Mouse (Mus musculus): ENCODE results near the gene Satb1. TPM values are rescaled to one million over a fixed set of nuclear protein-coding genes. Genes with fewer than 3 reads are reported as not detected.

Satb1 gene
- polyA plus RNA-seq (2015; fragmentation: Nextera tagmentation; extraction: Ambion mirVana), result 43.2 and 50.9 TPM in 2 replicates

DNA sequence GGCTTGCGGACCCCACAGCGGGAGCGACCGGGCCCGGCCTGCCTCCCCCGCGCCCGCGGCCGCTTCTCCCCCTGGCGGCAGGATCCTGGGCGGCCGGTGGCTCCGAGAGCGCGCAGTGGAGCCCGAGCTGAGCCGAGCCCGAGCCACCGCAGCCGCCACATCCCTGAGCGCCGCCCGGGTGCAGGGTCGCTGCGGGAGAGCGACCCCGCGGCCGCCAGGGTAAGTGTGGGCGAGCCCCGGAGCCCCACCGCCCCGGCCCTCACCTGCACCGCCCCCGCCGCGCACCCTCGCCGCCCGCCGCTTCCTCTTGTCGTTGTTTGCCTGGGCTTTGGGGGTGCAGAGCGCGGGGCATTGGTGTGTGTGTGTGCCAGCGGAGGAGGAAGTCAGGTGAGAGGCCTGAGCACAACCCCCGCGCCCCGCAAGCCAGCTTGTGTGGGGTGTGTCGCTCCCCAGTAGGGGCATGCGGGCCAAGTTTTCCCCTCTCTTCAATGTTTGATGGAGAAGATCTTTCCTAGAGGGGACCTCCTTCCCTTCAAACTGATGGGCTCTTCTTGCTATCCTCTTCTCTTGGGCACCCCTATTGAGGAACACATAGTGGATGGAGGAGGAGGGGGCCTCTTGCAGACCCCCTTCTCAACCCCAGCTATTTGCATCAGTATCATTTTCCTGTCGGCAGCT, at the start of gene Satb1:
Satb1 (minus strand) TSS at position 391 of the 678 bp plus-strand sequence.
- H3K4me2 ChIP-seq (ENCODE audit: low read length), result peak within 1 kb of the TSS; percentile 77
- peak within 1 kb of the TSS; percentile 84 for H3K9ac ChIP-seq (replicated peaks; ENCODE audit: low read depth, low read length)
- H3K4me1 ChIP-seq (replicated peaks; ENCODE audit: control insufficient read depth, insufficient read depth, low read length), result peaks cover 16% of the 10 kb centered on the region
- WGBS, result 0% methylated on average over 35 of the region's 52 CpGs
- H3K9me3 ChIP-seq (ENCODE audit: control insufficient read depth, low read length), result no peaks in the 10 kb centered on the region
- H3K27ac ChIP-seq (ENCODE audit: low read length), result peak within 1 kb of the TSS; percentile 28
- peak within 1 kb of the TSS; percentile 80 for H3K4me3 ChIP-seq (replicated peaks; ENCODE audit: low read length)
- H3K27me3 ChIP-seq (replicated peaks; ENCODE audit: control insufficient read depth, insufficient read depth, low read length), result peaks cover 15% of the 10 kb centered on the region; the same call in 1 of the 2 replicates
- no peaks in the 10 kb centered on the region for H3K36me3 ChIP-seq (ENCODE audit: control insufficient read depth, insufficient read depth)
- peak; percentile 94 for ATAC-seq

DNA sequence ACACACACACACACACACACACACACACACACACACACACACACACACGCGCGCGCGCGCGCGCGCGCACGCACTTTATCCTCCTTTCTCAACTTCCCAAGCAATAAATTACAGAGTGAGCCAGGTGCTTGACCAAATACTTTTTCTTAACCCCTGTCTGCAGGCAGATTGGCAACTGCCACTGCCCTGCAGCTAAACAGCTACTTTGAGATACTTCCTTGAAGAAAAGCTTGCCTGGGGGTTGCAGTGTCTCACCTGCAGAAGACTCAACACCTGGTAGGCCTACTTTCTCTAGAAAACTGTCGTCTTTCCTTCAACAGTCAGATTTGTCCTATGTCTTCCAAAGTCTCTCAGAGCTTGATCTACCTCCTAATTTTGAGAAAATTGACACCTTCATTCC, 49.5 kb upstream of the Satb1 start:
- no peak overlapping the region for H3K9ac ChIP-seq (replicated peaks; ENCODE audit: low read depth, low read length)
- no peak for ATAC-seq
- no peak overlapping the region for H3K27ac ChIP-seq (ENCODE audit: low read length)
- WGBS, result 97% methylated on average over 8 of the region's 12 CpGs
- H3K36me3 ChIP-seq (ENCODE audit: control insufficient read depth, insufficient read depth), result no peaks in the 10 kb centered on the region
- no peak overlapping the region for H3K4me2 ChIP-seq (ENCODE audit: low read length)
- no peaks in the 10 kb centered on the region for H3K9me3 ChIP-seq (ENCODE audit: control insufficient read depth, low read length)
- no peaks in the 10 kb centered on the region for H3K4me1 ChIP-seq (replicated peaks; ENCODE audit: control insufficient read depth, insufficient read depth, low read length)
- H3K27me3 ChIP-seq (replicated peaks; ENCODE audit: control insufficient read depth, insufficient read depth, low read length), result no peaks in the 10 kb centered on the region
- H3K4me3 ChIP-seq (replicated peaks; ENCODE audit: low read length), result no peak overlapping the region

DNA sequence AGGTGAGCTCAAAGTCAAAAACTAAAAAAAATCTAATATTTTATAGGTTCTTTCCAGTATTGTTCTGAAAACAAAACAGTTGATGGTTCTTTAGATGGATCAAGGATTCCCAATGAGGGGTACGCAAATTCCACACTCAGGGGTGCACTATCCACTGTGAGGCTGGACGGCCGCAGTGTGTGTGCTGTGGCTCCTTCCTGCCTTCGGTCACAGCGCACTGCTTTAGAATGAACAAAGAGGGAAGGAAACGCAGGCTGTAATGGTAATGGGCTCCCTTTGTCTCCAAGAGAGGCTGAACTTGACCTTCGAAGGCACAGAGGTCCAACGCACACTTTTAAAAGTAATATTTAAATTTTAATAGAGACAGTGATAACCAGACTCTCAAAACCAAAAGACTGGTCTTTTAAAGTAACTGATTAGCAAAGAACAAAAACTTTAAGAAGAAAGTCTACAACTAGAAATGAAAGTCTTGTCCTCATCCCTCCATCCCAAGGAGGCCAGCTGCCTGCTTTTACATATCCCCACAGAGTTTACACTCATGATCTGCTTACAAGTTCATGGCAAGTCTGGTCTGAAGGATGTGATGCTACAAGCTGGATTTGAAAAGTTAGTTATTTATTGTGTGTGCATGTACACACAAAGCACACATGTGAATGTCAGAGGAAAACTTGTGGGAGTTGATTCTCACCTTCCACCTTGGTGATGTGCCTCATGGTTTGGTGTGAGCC, 48.0 kb upstream of the Satb1 start:
- Histone ChIP-seq H3K36me3 (ENCODE audit: control insufficient read depth, insufficient read depth) (no peaks in the 10 kb centered on the region), H3K4me2 (ENCODE audit: low read length) (no peak overlapping the region), H3K9me3 (ENCODE audit: control insufficient read depth, low read length) (no peaks in the 10 kb centered on the region), H3K27ac (ENCODE audit: low read length) (no peak overlapping the region), H3K4me1 (replicated peaks; ENCODE audit: control insufficient read depth, insufficient read depth, low read length) (no peaks in the 10 kb centered on the region), H3K27me3 (replicated peaks; ENCODE audit: control insufficient read depth, insufficient read depth, low read length) (no peaks in the 10 kb centered on the region), H3K9ac (replicated peaks; ENCODE audit: low read depth, low read length) (no peak overlapping the region), H3K4me3 (replicated peaks; ENCODE audit: low read length) (no peak overlapping the region)
- 51% methylated on average over 8 of the region's 8 CpGs for WGBS
- ATAC-seq, result no peak

DNA sequence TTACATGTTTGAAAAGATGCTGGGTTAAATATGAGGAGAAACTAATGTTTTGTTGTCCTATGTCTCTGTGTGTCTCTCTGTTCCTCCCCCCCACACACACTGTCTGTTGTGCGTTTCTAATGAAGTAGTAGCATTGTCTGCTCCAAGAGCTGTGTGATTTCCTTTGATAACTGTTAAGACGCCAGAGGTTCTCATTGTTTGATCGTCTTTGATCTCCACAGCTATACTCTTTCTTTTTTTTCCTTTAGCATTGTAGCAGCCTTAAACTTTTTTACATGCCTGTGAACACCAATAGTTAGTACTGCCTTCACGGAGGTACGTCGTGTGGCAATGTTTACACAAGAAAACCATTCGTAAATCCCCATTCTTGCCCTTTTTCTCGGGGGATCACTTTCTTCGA, 47.1 kb upstream of the Satb1 start:
- H3K9ac ChIP-seq (replicated peaks; ENCODE audit: low read depth, low read length), result no peak overlapping the region
- H3K9me3 ChIP-seq (ENCODE audit: control insufficient read depth, low read length), result no peaks in the 10 kb centered on the region
- no peaks in the 10 kb centered on the region for H3K36me3 ChIP-seq (ENCODE audit: control insufficient read depth, insufficient read depth)
- no peak overlapping the region for H3K27ac ChIP-seq (ENCODE audit: low read length)
- H3K4me1 ChIP-seq (replicated peaks; ENCODE audit: control insufficient read depth, insufficient read depth, low read length), result no peaks in the 10 kb centered on the region
- no peaks in the 10 kb centered on the region for H3K27me3 ChIP-seq (replicated peaks; ENCODE audit: control insufficient read depth, insufficient read depth, low read length)
- 16% methylated on average over 9 of the region's 9 CpGs for WGBS
- no peak for ATAC-seq
- H3K4me2 ChIP-seq (ENCODE audit: low read length), result no peak overlapping the region
- no peak overlapping the region for H3K4me3 ChIP-seq (replicated peaks; ENCODE audit: low read length)

DNA sequence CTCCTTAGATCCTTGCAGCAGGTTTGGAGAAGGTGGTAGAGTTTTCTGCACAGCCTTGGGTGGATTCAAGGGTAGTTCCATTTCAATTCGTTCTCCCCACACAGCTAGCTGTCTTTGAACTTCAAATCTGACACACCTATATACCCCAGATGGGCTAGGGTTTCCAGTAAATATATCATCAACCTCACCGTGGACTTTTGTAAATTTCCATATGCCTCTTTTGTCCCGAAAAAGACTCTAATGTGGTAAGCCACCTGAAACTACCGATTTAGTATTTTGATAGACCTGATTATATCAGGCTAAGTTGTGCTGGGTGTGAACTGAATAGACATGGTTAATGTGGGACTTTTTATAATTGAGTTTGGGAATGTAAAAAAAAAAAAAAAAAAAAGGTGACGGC, 46.6 kb upstream of the Satb1 start:
- H3K9me3 ChIP-seq (ENCODE audit: control insufficient read depth, low read length), result no peaks in the 10 kb centered on the region
- no peak overlapping the region for H3K4me3 ChIP-seq (replicated peaks; ENCODE audit: low read length)
- H3K27me3 ChIP-seq (replicated peaks; ENCODE audit: control insufficient read depth, insufficient read depth, low read length), result no peaks in the 10 kb centered on the region
- 79% methylated on average over 5 of the region's 5 CpGs for WGBS
- no peak overlapping the region for H3K27ac ChIP-seq (ENCODE audit: low read length)
- ATAC-seq, result no peak
- H3K9ac ChIP-seq (replicated peaks; ENCODE audit: low read depth, low read length), result no peak overlapping the region
- H3K36me3 ChIP-seq (ENCODE audit: control insufficient read depth, insufficient read depth), result no peaks in the 10 kb centered on the region
- H3K4me2 ChIP-seq (ENCODE audit: low read length), result no peak overlapping the region
- H3K4me1 ChIP-seq (replicated peaks; ENCODE audit: control insufficient read depth, insufficient read depth, low read length), result no peaks in the 10 kb centered on the region

DNA sequence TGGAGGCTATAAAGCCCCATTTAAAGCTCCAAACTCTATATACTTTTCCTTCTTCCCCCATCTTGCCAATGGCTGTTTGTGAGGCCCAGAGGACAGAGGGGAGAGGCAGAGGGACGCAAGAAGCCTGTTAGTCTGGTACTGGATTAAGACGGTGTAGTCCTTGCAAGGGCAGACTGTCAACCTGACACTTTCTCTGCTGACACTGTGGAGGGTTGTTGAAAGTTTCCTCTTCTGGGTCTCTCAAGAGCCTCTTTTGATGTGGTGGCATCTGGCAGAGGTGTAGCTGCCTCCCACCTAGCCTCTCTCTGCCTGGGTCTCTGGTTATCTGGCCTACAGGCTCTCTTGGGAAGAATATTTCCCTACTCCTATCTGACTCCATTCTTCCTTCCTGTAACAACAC, 46.1 kb upstream of the Satb1 start:
- Histone ChIP-seq H3K9me3 (ENCODE audit: control insufficient read depth, low read length) (no peaks in the 10 kb centered on the region), H3K27ac (ENCODE audit: low read length) (no peak overlapping the region), H3K9ac (replicated peaks; ENCODE audit: low read depth, low read length) (no peak overlapping the region), H3K36me3 (ENCODE audit: control insufficient read depth, insufficient read depth) (no peaks in the 10 kb centered on the region), H3K4me1 (replicated peaks; ENCODE audit: control insufficient read depth, insufficient read depth, low read length) (no peaks in the 10 kb centered on the region), H3K4me3 (replicated peaks; ENCODE audit: low read length) (no peak overlapping the region), H3K27me3 (replicated peaks; ENCODE audit: control insufficient read depth, insufficient read depth, low read length) (no peaks in the 10 kb centered on the region), H3K4me2 (ENCODE audit: low read length) (no peak overlapping the region)
- 95% methylated on average over 2 of the region's 2 CpGs for WGBS
- ATAC-seq, result no peak

DNA sequence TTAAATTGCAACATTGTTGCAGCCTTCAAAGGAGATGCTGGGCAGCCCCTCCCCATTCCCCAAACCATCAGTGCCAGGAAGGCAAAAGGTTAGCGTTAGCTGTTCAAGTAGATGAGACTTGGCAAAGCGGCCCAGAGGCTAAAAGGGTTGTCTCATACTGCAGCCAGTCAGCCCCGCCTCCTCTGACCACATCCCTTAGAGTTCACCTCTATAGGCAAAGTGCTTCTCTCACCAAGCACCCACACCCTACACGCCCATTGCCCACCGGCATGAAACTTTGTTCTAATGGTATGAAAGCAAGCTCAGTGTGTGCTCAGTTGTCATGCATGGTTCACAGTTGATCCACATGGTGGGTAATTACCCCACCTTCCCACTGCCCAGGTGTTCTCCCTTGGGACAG, 43.4 kb upstream of the Satb1 start:
- Histone ChIP-seq H3K27ac (ENCODE audit: low read length) (no peak overlapping the region), H3K4me3 (replicated peaks; ENCODE audit: low read length) (no peak overlapping the region), H3K4me2 (ENCODE audit: low read length) (no peak overlapping the region), H3K9ac (replicated peaks; ENCODE audit: low read depth, low read length) (no peak overlapping the region), H3K4me1 (replicated peaks; ENCODE audit: control insufficient read depth, insufficient read depth, low read length) (no peaks in the 10 kb centered on the region), H3K27me3 (replicated peaks; ENCODE audit: control insufficient read depth, insufficient read depth, low read length) (no peaks in the 10 kb centered on the region), H3K9me3 (ENCODE audit: control insufficient read depth, low read length) (no peaks in the 10 kb centered on the region), H3K36me3 (ENCODE audit: control insufficient read depth, insufficient read depth) (no peaks in the 10 kb centered on the region)
- ATAC-seq, result no peak
- 92% methylated on average over 5 of the region's 5 CpGs for WGBS

DNA sequence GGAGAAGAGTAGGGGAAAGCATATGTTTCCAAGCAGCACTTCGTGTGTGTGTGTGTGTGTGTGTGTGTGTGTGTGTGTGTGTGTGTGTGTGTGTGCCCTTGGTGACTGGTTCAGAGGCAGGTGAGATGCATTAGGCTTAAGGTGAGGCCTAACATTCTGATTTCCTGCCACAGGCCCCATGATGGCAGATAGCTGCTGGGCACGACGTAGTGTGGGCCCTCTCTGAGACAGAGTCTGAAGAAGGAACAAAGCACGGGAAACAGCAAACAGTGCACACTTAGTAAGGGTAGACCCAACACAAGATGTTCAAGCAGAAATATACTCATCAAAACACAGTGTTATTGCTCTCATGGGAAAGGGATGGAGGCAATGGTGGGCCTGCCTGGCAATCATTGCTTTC, 24.5 kb upstream of the Satb1 start:
- WGBS, result 85% methylated on average over 4 of the region's 4 CpGs
- Histone ChIP-seq H3K9me3 (ENCODE audit: control insufficient read depth, low read length) (no peaks in the 10 kb centered on the region), H3K27me3 (replicated peaks; ENCODE audit: control insufficient read depth, insufficient read depth, low read length) (no peaks in the 10 kb centered on the region), H3K4me3 (replicated peaks; ENCODE audit: low read length) (no peak overlapping the region), H3K4me1 (replicated peaks; ENCODE audit: control insufficient read depth, insufficient read depth, low read length) (no peaks in the 10 kb centered on the region), H3K9ac (replicated peaks; ENCODE audit: low read depth, low read length) (no peak overlapping the region), H3K27ac (ENCODE audit: low read length) (no peak overlapping the region), H3K4me2 (ENCODE audit: low read length) (no peak overlapping the region), H3K36me3 (ENCODE audit: control insufficient read depth, insufficient read depth) (no peaks in the 10 kb centered on the region)
- ATAC-seq, result no peak

DNA sequence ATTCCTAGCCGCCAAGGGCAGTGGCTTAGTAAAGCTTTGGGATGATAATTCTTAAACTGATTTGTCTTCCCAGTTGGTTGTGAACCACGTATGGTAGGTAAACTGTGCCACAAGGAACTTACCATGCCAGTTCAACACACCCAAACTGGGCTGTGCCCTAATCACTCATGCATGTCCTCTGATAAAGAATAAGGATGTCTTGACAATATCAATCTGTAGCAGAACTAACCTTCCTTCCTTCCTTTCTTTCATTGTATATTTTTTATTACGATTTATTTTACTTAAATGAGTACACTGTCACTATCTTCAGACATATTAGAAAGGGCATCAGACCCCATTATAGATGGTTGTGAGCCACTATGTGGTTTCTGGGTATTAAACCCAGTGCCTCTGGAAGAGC, 23.2 kb upstream of the Satb1 start:
- 89% methylated on average over 3 of the region's 3 CpGs for WGBS
- Histone ChIP-seq H3K27me3 (replicated peaks; ENCODE audit: control insufficient read depth, insufficient read depth, low read length) (no peaks in the 10 kb centered on the region), H3K4me1 (replicated peaks; ENCODE audit: control insufficient read depth, insufficient read depth, low read length) (no peaks in the 10 kb centered on the region), H3K27ac (ENCODE audit: low read length) (no peak overlapping the region), H3K4me2 (ENCODE audit: low read length) (no peak overlapping the region), H3K9me3 (ENCODE audit: control insufficient read depth, low read length) (no peaks in the 10 kb centered on the region), H3K4me3 (replicated peaks; ENCODE audit: low read length) (no peak overlapping the region), H3K9ac (replicated peaks; ENCODE audit: low read depth, low read length) (no peak overlapping the region), H3K36me3 (ENCODE audit: control insufficient read depth, insufficient read depth) (no peaks in the 10 kb centered on the region)
- ATAC-seq, result no peak
